Mouse (Mus musculus) 416B (cell line): Measurements from ENCODE around the gene Npy5r.
A peak's percentile ranks its signal among the peaks of the same experiment; 100 is the strongest.

Experiments used
- DNase-seq: peaks from one replicate; pipeline ENCODE4 v3.0.0; 2011; ENCODE audit warnings: low read depth

The Npy5r gene

GRCm38 (mm10) chr8:66687511-66688329, at the start of gene Npy5r:
Npy5r (minus strand) TSS chr8:66688128.
- no peak for DNase-seq

GRCm38 (mm10) chr8:66731957-66732356, 44.0 kb upstream of the Npy5r start:
- no peak for DNase-seq

GRCm38 (mm10) chr8:66729446-66729845, 41.5 kb upstream of the Npy5r start:
- DNase-seq: no peak

- DNase-seq: no peak
Observed at GRCm38 (mm10) chr8:66722835-66723234, 34.9 kb upstream of the Npy5r start.

GRCm38 (mm10) chr8:66714324-66714975, 26.5 kb upstream of the Npy5r start:
- DNase-seq: no peak

GRCm38 (mm10) chr8:66698782-66699181, 10.9 kb upstream of the Npy5r start:
- no peak for DNase-seq

- no peak for DNase-seq
Observed at GRCm38 (mm10) chr8:66698011-66698410, 10.1 kb upstream of the Npy5r start.

GRCm38 (mm10) chr8:66696970-66697843, 9.3 kb upstream of the Npy5r start, which contains the start of gene Npy1r:
Npy1r (plus strand) TSS chr8:66697192.
- peak; percentile 1 for DNase-seq

- DNase-seq: no peak
Observed at GRCm38 (mm10) chr8:66690402-66690801, 2.5 kb upstream of the Npy5r start.

GRCm38 (mm10) chr8:66688799-66689198, 871 bp upstream of the Npy5r start:
- no peak for DNase-seq

- no peak for DNase-seq
Observed at GRCm38 (mm10) chr8:66688395-66688794, 467 bp upstream of the Npy5r start.

- peak; percentile 5 for DNase-seq
Observed at GRCm38 (mm10) chr8:66681261-66681660, 6.7 kb downstream of the Npy5r start.

GRCm38 (mm10) chr8:66630721-66631120, 57.2 kb downstream of the Npy5r start:
- no peak for DNase-seq
